Mouse (Mus musculus): ENCODE results near the gene Hoxc13. TPM values are rescaled to one million over a fixed set of nuclear protein-coding genes. Genes with fewer than 3 reads are reported as not detected.

The Hoxc13 gene
- total and polyA plus RNA-seq, 3 experiments: not detected

GRCm38 (mm10) chr15:102934438-102934837, 13.5 kb downstream of the Hoxc13 start:
- Histone ChIP-seq H3K27ac (ENCODE audit: control insufficient read depth, low read depth, low read length) (no peak overlapping the region), H3K79me2 (ENCODE audit: control insufficient read depth, insufficient read depth, low read length, poor library complexity) (no peaks in the 10 kb centered on the region), H3K4me3 (ENCODE audit: control insufficient read depth in 1 of 2, insufficient read depth in 1 of 2, low read depth in 2 of 2, low read length in 2 of 2) (no peak overlapping the region), H3K4me1 (ENCODE audit: control insufficient read depth in 1 of 2, insufficient read depth in 2 of 2, low read length in 2 of 2) (no peaks in the 10 kb centered on the region), H3K27me3 (ENCODE audit: control insufficient read depth in 1 of 2, insufficient read depth in 2 of 2, low read length in 2 of 2) (peaks cover 9% of the 10 kb centered on the region in 2 experiments), H3K9ac (ENCODE audit: control insufficient read depth, low read depth, low read length, poor library complexity, severe bottlenecking) (no peak overlapping the region), H3K9me3 (replicated peaks; ENCODE audit: insufficient read depth, low read length) (no peaks in the 10 kb centered on the region), H3K36me3 (ENCODE audit: control insufficient read depth in 1 of 2, insufficient read depth in 2 of 2, low read length in 2 of 2) (no peaks in the 10 kb centered on the region)
- TF ChIP-seq ZNF384 (IDR thresholded peaks at IDR 0.05; ENCODE audit: low read depth, low read length): no peak
- no peak for TF ChIP-seq MAFK (IDR thresholded peaks at IDR 0.05; ENCODE audit: borderline replicate concordance, low read depth, low read length)
- TF ChIP-seq RCOR1 (IDR thresholded peaks at IDR 0.05; ENCODE audit: low read depth, low read length): no peak
- no peak for TF ChIP-seq MAX (IDR thresholded peaks at IDR 0.05; ENCODE audit: low read length)
- no peak for TF ChIP-seq POLR2AphosphoS5 (IDR thresholded peaks at IDR 0.05; ENCODE audit: borderline replicate concordance, low read depth, low read length)
- no peak for TF ChIP-seq ZMIZ1 (IDR thresholded peaks at IDR 0.05; ENCODE audit: low read depth, low read length)
- TF ChIP-seq EP300 (IDR thresholded peaks at IDR 0.05; ENCODE audit: low read depth in 1 of 2, low read length in 2 of 2): no peak
- TF ChIP-seq POLR2A (IDR thresholded peaks at IDR 0.05; ENCODE audit: control insufficient read depth in 1 of 2, insufficient read depth in 1 of 2, low read depth in 1 of 2, low read length in 2 of 2, poor library complexity in 1 of 2): no peak
- no peak for TF ChIP-seq ZKSCAN1 (IDR thresholded peaks at IDR 0.05; ENCODE audit: low read depth, low read length)
- no peak for TF ChIP-seq JUND (IDR thresholded peaks at IDR 0.05; ENCODE audit: low read depth, low read length)
- no peak for TF ChIP-seq E2F4 (IDR thresholded peaks at IDR 0.05; ENCODE audit: borderline replicate concordance, low read depth, low read length)
- TF ChIP-seq MAZ (IDR thresholded peaks at IDR 0.05; ENCODE audit: low read depth, low read length): no peak
- no peak for TF ChIP-seq ZC3H11A (IDR thresholded peaks at IDR 0.05; ENCODE audit: low read depth, low read length)
- no peak for TF ChIP-seq MXI1 (IDR thresholded peaks at IDR 0.05; ENCODE audit: low read depth, low read length)
- no peak for DNase-seq (ENCODE audit: low read depth, low spot score)

- no peak for TF ChIP-seq NELFE (IDR thresholded peaks at IDR 0.05; ENCODE audit: low read depth, low read length)
- no peaks in the 10 kb centered on the region for H3K9me3 ChIP-seq (replicated peaks; ENCODE audit: insufficient read depth, low read length)
- H3K79me2 ChIP-seq (ENCODE audit: control insufficient read depth, insufficient read depth, low read length, poor library complexity): no peaks in the 10 kb centered on the region
These were observed 14.0 kb downstream of the Hoxc13 start for GRCm38 (mm10) chr15:102934897-102935296.

More at GRCm38 (mm10) chr15:102934897-102935296, 14.0 kb downstream of the Hoxc13 start:
- no peak for DNase-seq (ENCODE audit: low read depth, low spot score)
- Histone ChIP-seq H3K9ac (ENCODE audit: control insufficient read depth, low read depth, low read length, poor library complexity, severe bottlenecking) (no peak overlapping the region), H3K36me3 (ENCODE audit: control insufficient read depth in 1 of 2, insufficient read depth in 2 of 2, low read length in 2 of 2) (no peaks in the 10 kb centered on the region), H3K27me3 (ENCODE audit: control insufficient read depth in 1 of 2, insufficient read depth in 2 of 2, low read length in 2 of 2) (peaks cover 9% of the 10 kb centered on the region in 2 experiments), H3K4me1 (ENCODE audit: control insufficient read depth in 1 of 2, insufficient read depth in 2 of 2, low read length in 2 of 2) (no peaks in the 10 kb centered on the region), H3K4me3 (ENCODE audit: control insufficient read depth in 1 of 2, insufficient read depth in 1 of 2, low read depth in 2 of 2, low read length in 2 of 2) (no peak overlapping the region), H3K27ac (ENCODE audit: control insufficient read depth, low read depth, low read length) (no peak overlapping the region)

All from MEL (cell line).